Mouse (Mus musculus): ENCODE data around the gene Tnnt1.

- TF ChIP-seq CTCF (IDR thresholded peaks at IDR 0.05; ENCODE audit: borderline replicate concordance, control insufficient read depth, extremely low read depth, insufficient read depth, low read length, poor library complexity) (no peak), POLR2A (IDR thresholded peaks at IDR 0.05; ENCODE audit: control insufficient read depth, extremely low read depth, insufficient read depth, low read length, poor library complexity) (no peak)
Measured at GRCm38 (mm10) chr7:4523205-4524130, 7.3 kb upstream of the Tnnt1 start.
